Mouse (Mus musculus) cortical plate, adult 2 months (tissue): ENCODE data around the gene Rwdd4a.

ENCODE experiments used
- CTCF ChIP-seq: fragments of 200-500 bp; IDR thresholded peaks from 2 replicates; pipeline ENCODE4 v1.5.1; 2011; ENCODE audit warnings: mild to moderate bottlenecking, control low read depth, low read length; ENCODE audit not compliant: insufficient read depth; ENCODE audit errors: extremely low read depth
- POLR2A ChIP-seq: fragments of 200-500 bp; IDR thresholded peaks from 2 replicates; pipeline ENCODE4 v1.6.1; 2011; ENCODE audit warnings: mild to moderate bottlenecking, low read length, control low read depth; ENCODE audit not compliant: insufficient read depth; ENCODE audit errors: extremely low read depth

DNA sequence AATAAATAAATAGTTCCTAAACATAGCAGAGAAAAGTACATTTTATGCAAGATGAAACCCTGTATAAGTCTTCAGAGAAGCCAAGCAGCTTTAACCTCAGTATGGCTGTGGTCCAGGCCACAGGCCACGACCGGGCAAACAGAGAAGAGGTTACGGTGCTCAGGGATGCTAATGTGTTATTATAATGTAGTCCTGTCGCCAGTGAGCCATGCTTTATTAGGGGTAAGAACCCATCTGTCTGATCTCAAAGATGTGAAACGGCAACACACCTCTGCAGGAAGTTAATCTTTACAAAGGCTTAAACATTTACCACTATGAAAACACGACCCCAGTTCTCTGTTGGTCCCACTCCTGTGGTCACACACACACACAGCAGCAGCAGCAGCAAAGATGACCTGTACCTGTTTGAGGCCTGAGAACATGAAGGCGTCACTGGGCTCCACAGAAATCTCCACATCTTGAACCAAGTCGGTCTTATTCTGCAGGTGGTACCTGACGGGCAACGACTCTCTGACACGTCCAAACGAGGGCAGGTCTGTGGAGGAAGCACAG is 38.8 kb upstream of the Rwdd4a start:
- no peak for TF ChIP-seq CTCF
- TF ChIP-seq POLR2A, result no peak
